Mouse (Mus musculus): ENCODE measurements around the gene Slc27a5. TPM values are rescaled to one million over a fixed set of nuclear protein-coding genes. Genes with fewer than 3 reads are reported as not detected.

Slc27a5 gene
- total and polyA plus RNA-seq, 3 experiments = 0.04 TPM; not detected in 2

GRCm38 (mm10) chr7:12961511-12962141 lies 36.4 kb downstream of the Slc27a5 start (continued):
- TF ChIP-seq JUN (IDR thresholded peaks at IDR 0.05; ENCODE audit: insufficient read depth, low read depth, low read length) = no peak
- TF ChIP-seq PAX5 (IDR thresholded peaks at IDR 0.05; ENCODE audit: low read length) = no peak
- TF ChIP-seq MAFK (IDR thresholded peaks at IDR 0.05; ENCODE audit: insufficient replicate concordance, low read length) = no peak
- peak; percentile 59 for TF ChIP-seq POLR2A (IDR thresholded peaks at IDR 0.05; ENCODE audit: low read depth, low read length)
- peak; percentile 23; the same call in 1 of the 2 replicates for TF ChIP-seq MAZ (IDR thresholded peaks at IDR 0.05; ENCODE audit: low read depth, low read length)
- TF ChIP-seq CHD2 (IDR thresholded peaks at IDR 0.05; ENCODE audit: low read length) = no peak
- peak; percentile 62 for TF ChIP-seq BHLHE40 (IDR thresholded peaks at IDR 0.05; ENCODE audit: low read depth, low read length)
- no peak for TF ChIP-seq CTCF (conservative IDR thresholded peaks at IDR 0.05 in 1 of 2, IDR thresholded peaks at IDR 0.05 in 1 of 2; ENCODE audit: low read depth in 2 of 2, low read length in 2 of 2)
- TF ChIP-seq MXI1 (IDR thresholded peaks at IDR 0.05; ENCODE audit: low read depth, low read length) = peak; percentile 76
- no peak for TF ChIP-seq EP300 (IDR thresholded peaks at IDR 0.05; ENCODE audit: low read length)
- no peak; the same call in 1 of the 2 replicates for TF ChIP-seq POLR2AphosphoS2 (IDR thresholded peaks at IDR 0.05; ENCODE audit: low read depth, low read length)
- TF ChIP-seq USF2 (conservative IDR thresholded peaks at IDR 0.05; ENCODE audit: low read depth, low read length) = no peak
- no peak for TF ChIP-seq USF1 (IDR thresholded peaks at IDR 0.05; ENCODE audit: low read depth, low read length)
- peak; percentile 31; the same call in 1 of the 2 replicates for TF ChIP-seq NRF1 (IDR thresholded peaks at IDR 0.05; ENCODE audit: low read depth, low read length)
- peak; percentile 53; the same call in 1 of the 2 replicates for TF ChIP-seq IRF4 (IDR thresholded peaks at IDR 0.05; ENCODE audit: low read depth, low read length)
- peak; percentile 76; the same call in 1 of the 2 replicates for TF ChIP-seq MYC (IDR thresholded peaks at IDR 0.05; ENCODE audit: low read depth, low read length)

GRCm38 (mm10) chr7:12959718-12960117 lies 38.3 kb downstream of the Slc27a5 start:
- no peak for DNase-seq (ENCODE audit: extremely low read depth)
- Histone ChIP-seq H3K27me3 (replicated peaks) (no peaks in the 10 kb centered on the region), H3K27ac (ENCODE audit: insufficient read depth, low read depth) (no peak overlapping the region)

More at GRCm38 (mm10) chr7:12959718-12960117, 38.3 kb downstream of the Slc27a5 start:
- no peaks in the 10 kb centered on the region for H3K79me2 ChIP-seq (replicated peaks; ENCODE audit: control insufficient read depth, extremely low read depth, insufficient read depth, poor library complexity, severe bottlenecking)
- H3K4me2 ChIP-seq (ENCODE audit: insufficient read depth, low read depth, poor library complexity, severe bottlenecking) = no peak overlapping the region
- H3K4me1 ChIP-seq (ENCODE audit: control insufficient read depth in 1 of 2, insufficient read depth in 2 of 2) = peaks cover 0 to 33% of the 10 kb centered on the region in 2 experiments; a peak in 2 of 4 replicates
- H3K9me3 ChIP-seq (replicated peaks; ENCODE audit: low read length) = no peaks in the 10 kb centered on the region
- TF ChIP-seq MXI1 (IDR thresholded peaks at IDR 0.05; ENCODE audit: low read depth, low read length) (no peak), CHD1 (IDR thresholded peaks at IDR 0.05; ENCODE audit: low read depth, low read length) (no peak), ZC3H11A (IDR thresholded peaks at IDR 0.05; ENCODE audit: low read depth, low read length) (no peak), SMC3 (IDR thresholded peaks at IDR 0.05; ENCODE audit: low read depth, low read length) (no peak), ETS1 (conservative IDR thresholded peaks at IDR 0.05; ENCODE audit: low read depth, low read length) (no peak), CTCF (conservative IDR thresholded peaks at IDR 0.05 in 1 of 2, IDR thresholded peaks at IDR 0.05 in 1 of 2; ENCODE audit: low read depth in 2 of 2, low read length in 2 of 2) (no peak), MAFK (IDR thresholded peaks at IDR 0.05; ENCODE audit: insufficient replicate concordance, low read length) (no peak), MEF2A (IDR thresholded peaks at IDR 0.05; ENCODE audit: borderline replicate concordance, low read depth, low read length) (no peak), POLR2A (IDR thresholded peaks at IDR 0.05; ENCODE audit: low read depth, low read length) (no peak), GABPA (IDR thresholded peaks at IDR 0.05; ENCODE audit: insufficient replicate concordance, low read depth, low read length) (no peak), PAX5 (IDR thresholded peaks at IDR 0.05; ENCODE audit: low read length) (no peak), RAD21 (IDR thresholded peaks at IDR 0.05; ENCODE audit: low read depth, low read length) (no peak), UBTF (IDR thresholded peaks at IDR 0.05; ENCODE audit: low read depth, low read length) (no peak), POLR2AphosphoS2 (IDR thresholded peaks at IDR 0.05; ENCODE audit: low read depth, low read length) (no peak), E2F4 (IDR thresholded peaks at IDR 0.05; ENCODE audit: insufficient replicate concordance, low read depth, low read length) (no peak), NELFE (IDR thresholded peaks at IDR 0.05; ENCODE audit: low read depth, low read length) (no peak), HCFC1 (IDR thresholded peaks at IDR 0.05; ENCODE audit: low read depth, low read length) (no peak), TBP (conservative IDR thresholded peaks at IDR 0.05; ENCODE audit: low read depth, low read length) (no peak)
- H3K4me3 ChIP-seq (replicated peaks in 1 of 3; ENCODE audit: low read depth in 2 of 3, low read length in 2 of 3, poor library complexity in 1 of 3) = no peak overlapping the region
- dilution Hi-C loops (cut with MboI; ENCODE audit: extremely low pct_ligation_motif_present, extremely low pct_unique_long_range_greater_than_20kb, low sequenced_read_pairs) = no loop called here
- no peak overlapping the region for H3K9ac ChIP-seq (ENCODE audit: insufficient read depth, low read depth)
- H3K36me3 ChIP-seq (replicated peaks in 1 of 2; ENCODE audit: control insufficient read depth in 1 of 2, insufficient read depth in 1 of 2, low read length in 1 of 2) = no peaks in the 10 kb centered on the region
- in situ Hi-C loops (cut with MboI; ENCODE audit: low pct_ligation_motif_present, low pct_unique_long_range_greater_than_20kb, low sequenced_read_pairs) = no loop called here
